Mouse (Mus musculus): ENCODE measurements around the gene Fam78a.

DNA sequence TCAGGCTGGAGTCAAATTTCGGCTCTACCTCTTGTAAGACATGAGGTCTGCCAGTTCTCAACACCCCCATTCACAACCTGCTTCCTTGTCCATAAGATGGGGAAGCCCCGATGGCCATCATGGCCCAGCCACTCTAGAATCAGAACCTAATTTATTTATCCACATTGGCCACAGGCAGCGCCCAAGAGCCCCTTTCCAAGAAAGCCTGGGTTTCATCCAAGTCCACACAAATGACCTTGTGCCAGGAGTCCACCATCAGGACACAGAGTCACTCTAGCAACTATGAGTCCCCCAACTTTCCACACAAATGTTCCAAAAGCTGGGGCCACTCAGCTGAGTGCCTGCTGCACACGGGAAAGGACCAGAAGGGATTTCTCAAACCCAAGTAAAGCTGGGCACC, 18.7 kb downstream of the Fam78a start:
- no peak; the same call in 1 of the 2 replicates for TF ChIP-seq CTCF (IDR thresholded peaks at IDR 0.05; ENCODE audit: low read depth)
- no peak for TF ChIP-seq EP300 (IDR thresholded peaks at IDR 0.05; ENCODE audit: low read depth)

Data from liver, postnatal 0 days (tissue).